Mouse (Mus musculus) spleen, postnatal 4 days (tissue): ENCODE measurements around the gene Rabl3.

Experiments
- DNase-seq, 2 experiments: peaks; one replicate each; pipeline ENCODE4 v3.0.0; 2022; ENCODE audit warnings: low spot score in 2 of 2

Gene Rabl3

DNA sequence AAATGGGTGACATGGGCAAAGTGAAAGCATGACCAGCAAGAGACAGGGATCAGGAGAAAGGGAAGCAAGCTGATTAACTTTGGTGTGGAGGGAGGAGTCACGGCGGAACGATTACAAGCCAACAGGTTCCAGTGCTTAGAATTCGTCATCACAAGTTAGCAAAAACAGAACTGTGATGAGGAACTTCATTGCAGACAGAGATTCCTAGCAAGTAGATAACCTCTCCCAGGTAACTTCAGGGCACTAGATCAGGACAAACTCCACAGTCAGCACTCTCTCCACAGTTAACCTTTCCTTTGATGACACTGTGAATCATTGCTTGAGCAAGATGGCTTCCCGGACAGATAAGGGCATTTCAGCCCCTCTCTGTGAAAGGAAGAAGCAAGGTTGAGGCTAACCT is 57.7 kb downstream of the Rabl3 start:
- DNase-seq, result no peak

DNA sequence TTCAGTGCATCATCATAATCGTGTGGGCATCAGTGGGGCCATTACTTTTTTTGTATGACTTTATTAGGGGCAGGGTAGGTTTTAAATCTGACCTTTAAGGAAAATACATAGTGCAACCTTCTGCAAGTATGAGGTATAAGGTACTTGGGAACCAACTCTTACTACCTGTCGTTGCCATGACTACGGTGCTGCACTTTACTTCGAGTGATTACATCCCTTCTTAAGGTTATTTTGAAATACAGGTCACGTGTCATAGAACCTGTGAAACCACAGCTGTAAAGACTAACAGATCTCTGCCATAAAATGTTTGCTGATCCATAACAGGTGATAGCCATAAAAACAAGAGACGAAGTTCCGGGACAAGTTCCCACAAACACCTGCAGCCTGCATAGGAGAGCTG is 58.8 kb downstream of the Rabl3 start:
- DNase-seq, result no peak

DNA sequence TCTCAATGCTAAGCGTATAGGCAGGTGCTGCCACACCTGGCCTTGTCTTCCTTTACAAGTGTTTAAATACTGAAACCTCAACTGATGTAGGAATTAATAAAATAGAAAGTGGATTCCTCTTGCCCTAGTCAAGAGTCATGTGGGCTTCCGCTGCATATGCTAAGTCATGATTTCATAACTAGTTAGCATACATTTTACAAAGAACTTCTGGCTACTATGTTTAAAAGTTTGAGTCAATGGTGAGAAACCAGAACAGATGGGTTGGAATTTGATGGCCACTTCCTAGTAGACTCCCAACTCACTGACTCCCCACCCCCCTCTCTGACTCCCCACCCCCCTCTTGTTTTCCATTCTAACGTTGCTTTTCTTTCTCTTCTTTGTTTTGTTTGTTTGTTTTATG is 59.6 kb downstream of the Rabl3 start:
- DNase-seq, result no peak

DNA sequence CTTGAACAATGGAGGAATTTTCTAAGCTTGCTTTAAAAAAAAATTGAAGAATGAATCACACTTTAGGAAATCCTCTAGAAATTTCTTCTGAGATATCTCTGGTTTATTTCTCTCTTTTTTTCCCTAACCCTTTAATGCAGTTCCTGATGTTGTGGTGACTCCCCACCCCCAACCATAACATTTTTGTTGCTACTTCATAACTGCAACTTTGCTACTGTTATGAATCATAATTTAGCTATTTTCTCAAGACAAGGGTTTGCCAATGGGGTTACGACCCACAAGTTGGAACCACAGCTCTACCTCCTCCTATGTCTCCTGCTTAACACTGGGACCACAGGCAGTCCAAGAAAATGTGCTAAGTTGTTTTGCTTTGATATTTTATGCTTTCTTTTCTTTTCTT is 63.7 kb downstream of the Rabl3 start:
- DNase-seq, result no peak

DNA sequence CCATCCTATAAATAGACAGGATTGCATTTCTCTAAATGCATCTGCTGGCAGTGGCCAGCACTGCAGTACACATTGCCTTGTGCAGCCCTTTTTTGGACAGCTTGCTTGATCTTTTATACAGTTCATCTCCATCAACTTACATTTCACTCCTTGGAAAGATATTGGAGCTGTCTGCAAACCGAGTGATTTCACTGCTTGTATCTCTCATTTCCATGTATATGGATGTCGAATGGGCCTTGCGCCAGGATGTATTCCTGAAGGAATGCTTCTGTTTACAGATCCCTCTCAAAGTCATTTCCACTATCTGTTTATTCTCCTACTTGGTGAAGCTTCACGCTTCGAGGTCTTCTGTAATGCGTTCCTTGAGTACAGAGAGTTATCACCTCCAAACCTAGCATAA is 64.6 kb downstream of the Rabl3 start:
- no peak for DNase-seq

DNA sequence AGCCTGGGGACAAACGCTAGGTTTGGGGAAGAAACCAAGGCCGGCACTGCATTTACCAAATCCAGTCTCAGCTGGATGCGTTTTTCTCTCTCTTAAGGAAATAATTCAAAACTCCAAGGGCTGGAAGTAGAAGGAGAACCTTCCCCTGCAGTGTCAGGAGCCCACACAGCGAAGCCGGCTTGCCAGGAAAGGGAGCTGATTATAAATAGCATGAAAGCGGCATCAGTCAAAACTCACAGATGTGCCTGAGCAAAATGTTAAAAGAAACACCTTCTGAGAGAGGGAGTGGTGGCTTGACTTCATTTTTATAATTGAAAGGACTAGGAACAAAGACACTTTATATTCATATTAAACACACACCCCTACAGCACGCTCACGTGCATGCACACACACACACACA is 70.6 kb downstream of the Rabl3 start:
- DNase-seq, result no peak

DNA sequence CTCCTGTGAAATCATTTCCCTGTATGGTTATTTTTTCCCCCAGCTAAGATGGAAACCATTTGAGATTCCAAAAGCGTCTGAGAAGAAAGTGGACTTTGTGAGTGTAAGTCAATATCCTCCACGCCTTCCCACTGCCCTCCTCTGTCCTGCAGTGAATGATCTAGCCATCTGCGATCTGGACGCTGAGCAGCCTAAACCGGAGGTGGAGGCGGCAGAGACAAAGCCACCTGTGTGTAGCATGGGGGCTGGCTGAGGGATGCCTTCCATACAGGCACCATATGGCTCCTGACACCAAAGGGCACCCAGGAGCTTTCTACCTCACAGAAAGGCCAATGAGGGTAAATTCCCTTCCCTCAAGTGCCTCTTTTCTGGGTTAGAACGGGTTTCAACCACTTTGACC is 71.4 kb downstream of the Rabl3 start:
- DNase-seq, result no peak

DNA sequence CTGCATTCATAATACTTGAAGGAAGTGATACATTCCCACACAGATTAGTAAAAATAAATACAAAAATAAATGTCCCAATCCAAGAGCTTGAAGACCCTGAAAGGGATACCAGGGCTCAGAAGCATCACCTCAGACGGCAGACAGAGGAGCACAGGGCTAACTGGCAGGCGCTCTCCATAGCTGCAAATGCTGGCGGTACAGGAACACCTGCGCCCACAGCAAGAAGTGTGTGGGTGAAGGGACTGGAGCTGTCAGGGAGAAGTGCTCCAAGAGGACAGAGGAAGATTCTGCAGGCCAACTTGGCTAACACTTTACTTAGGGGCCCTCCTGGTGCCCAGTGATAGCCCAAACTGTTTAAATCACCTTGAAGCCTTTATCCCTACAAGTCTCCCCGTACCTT is 72.3 kb downstream of the Rabl3 start:
- DNase-seq, result no peak

DNA sequence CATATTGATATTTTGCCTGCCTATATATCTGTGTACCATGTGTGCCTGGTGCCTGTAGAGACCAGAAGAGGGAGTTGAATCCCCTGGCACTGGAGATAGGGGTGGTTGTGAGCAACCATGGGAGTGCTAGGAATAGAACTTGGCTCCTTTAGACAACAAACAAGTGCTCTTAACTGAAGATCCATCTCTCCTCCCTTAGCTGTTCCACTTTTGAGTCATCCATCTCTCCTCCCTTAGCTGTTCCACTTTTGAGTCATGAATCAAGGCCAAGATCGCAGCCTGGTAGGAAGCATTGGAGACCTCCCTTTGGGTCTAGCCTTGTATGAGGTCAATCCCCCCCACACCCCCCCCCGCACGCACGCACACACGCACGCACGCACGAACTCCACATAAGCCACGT is 74.9 kb downstream of the Rabl3 start:
- no peak for DNase-seq

DNA sequence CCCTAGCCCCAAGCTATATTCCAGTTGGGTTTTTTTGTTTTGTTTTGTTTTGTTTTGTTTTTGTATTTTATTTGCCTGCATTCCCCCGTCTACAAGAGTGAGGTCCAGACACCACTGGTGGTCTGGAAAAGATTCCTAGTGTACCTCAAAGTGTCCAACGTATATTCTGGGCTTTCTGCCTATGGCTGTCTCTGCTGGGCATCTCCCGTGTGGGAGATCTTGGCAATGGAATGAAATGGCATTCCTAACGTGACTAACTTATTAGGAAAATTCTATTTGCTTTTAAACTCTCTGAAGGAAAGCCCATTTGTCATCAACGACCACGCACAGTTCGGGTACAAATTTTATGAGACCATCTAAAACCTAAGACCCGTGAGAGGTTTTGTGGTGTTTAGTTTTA is 75.7 kb downstream of the Rabl3 start:
- DNase-seq, result no peak

DNA sequence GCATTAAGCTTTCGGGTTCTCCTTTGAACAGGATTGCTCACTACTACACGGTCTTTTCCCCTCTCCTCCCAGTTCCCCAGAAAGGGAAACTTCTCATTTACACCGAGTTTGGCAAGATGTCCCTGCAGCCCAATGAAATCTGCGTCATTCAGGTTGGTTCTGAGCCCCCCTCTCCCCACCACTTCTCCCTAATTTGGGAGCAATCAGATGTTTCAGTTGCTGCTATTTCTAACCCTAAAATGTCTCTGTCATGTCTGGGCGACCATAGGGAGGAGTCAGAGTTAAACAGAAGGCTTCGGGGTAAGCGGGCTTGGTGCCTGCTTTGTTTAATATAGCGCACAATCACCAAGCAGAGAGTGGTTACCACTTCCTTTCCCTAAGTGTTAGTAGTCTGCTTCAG is 76.4 kb downstream of the Rabl3 start:
- no peak for DNase-seq

DNA sequence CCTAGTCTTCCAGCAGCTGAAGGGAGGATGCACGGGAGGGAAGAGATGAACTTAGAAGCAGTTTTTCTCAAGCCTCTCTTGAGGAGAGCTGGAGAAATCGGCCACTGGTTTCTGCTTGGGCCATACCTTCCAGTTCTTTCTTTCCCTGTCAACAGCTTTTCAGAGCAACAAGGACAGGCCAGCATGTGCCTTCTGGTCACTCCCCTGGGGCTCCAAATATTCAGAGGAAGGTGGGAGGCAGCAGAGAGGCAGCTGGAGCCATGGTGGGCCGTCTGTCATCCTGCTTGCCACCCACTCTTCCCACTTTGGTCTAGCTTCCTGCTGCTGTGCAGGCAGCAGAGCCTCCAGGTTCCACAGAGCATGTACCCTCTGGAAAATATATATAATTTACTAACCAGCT is 78.0 kb downstream of the Rabl3 start:
- DNase-seq, result no peak
